Mouse (Mus musculus): ENCODE results near the gene Ube2dnl1.

The Ube2dnl1 gene

DNA sequence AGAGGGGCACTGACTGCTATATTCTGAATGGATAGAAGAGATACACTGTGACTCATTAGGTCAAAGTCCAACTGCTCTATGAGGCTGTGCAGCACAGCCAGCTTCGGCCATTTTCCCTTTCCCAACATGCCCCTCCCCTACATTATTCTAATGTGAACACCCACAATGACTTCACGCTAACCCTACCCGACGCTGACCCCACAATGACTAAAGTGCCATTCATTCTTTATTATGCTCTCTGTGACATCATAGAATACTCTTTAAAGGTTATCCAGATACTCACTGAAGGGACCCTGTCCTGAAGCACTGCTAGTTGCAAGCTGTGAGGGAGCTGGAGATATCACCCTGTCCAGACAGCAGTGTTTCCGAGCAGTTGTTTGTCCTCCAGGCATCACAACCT is at the start of gene Ube2dnl1:
Gene Ube2dnl1 (plus strand): TSS at position 301 of the 400 bp plus-strand sequence.
- DNase-seq (ENCODE audit: low read depth in 2 of 2, low spot score in 2 of 2) = no peak

DNA sequence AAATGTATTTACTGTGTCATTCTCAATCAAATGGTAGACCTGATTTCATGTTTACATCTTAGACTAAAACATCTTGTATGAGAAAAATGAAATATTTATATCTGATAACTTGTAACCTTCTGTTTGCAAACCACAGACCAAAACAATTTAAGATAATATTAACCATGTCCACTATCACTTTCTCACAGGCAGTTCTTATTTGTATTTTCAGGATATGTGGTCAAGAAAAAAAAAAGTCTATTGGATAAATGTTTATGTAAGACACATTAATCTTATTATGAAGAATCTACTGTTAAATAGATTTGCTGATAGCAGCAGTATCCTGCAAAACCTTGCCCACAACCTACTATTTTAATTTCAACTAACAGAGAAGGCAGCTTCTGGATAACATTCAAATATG is 9.3 kb upstream of the Ube2dnl1 start:
- DNase-seq (ENCODE audit: low read depth in 2 of 2, low spot score in 2 of 2) = no peak

DNA sequence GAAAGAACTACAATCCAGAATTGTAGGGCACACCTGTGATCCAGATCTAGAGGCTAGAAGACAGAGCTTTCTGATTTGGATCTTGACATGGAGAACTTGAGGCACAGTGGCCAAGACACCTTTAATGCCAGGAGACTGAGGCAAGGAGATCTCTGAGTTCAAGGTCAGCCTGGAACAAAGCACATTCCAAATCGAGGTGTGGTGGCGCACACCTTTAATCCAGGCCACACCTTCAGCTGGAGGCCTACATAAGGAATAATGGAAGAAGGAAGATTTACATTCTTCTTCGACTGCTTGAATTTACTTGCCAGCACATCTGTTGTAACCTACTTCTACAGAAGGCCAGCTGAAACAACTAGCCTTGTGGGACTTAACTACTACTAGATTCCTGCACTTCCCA is 7.3 kb upstream of the Ube2dnl1 start:
- DNase-seq (ENCODE audit: low read depth in 2 of 2, low spot score in 2 of 2) = no peak

DNA sequence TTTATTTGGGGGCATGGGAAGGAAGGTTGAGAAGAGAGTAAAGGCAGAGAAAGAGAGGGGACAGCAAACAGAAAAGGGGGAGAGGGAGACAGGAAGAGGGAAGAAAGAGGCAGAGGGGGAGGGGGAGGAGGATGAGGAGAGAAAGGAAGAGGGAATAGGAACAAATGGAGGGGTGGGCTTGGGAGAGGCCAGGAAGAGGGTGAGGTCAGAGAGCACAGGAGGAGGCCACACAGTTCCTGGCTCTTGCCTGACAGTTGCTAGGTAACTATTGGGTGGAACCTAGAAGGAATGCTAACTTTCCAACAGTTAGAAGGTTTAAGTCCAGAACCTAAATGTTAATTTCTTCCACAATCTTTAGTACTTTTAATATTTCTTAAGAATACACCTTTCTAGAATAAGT is 1.4 kb upstream of the Ube2dnl1 start:
- no peak for DNase-seq (ENCODE audit: low read depth in 2 of 2, low spot score in 2 of 2)

GRCm38 (mm10) chrX:114907282-114907681 is 2.5 kb downstream of the Ube2dnl1 start, which contains the start of gene Ube2dnl2:
Ube2dnl2 (plus strand) TSS chrX:114907582.
- no peak for DNase-seq (ENCODE audit: low read depth in 2 of 2, low spot score in 2 of 2)

DNA sequence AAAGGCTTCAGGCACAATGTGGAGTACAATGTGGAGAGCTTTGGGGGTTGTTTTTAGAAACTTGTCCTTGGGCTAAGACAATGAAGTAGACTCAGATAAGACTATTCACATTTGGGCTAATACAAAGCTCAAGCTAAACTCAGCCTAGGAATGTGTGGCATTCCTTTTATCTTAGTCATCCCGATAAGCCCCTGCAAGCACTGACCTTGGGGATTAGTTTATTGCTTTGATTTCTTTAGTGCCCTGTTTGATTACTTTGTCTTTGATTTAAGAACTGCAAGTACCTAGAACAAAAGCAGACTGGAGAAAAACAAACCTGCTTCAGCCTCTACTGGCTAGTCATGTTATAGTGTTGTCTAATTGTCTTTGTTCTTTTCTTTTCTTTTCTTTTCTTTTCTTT is 50.3 kb downstream of the Ube2dnl1 start:
- no peak for DNase-seq (ENCODE audit: low read depth in 2 of 2, low spot score in 2 of 2)
